Mouse (Mus musculus) kidney, postnatal 4 days (tissue): ENCODE data around the gene Gm10190.
"Not testable (repeated sequence)": the region's sequence is repeated elsewhere in the genome, so short reads cannot be mapped to it uniquely, and the experiment has no call there.

Experiments used
- DNase-seq, 2 experiments: peaks; one replicate each; pipeline ENCODE4 v3.0.0; 2021; ENCODE audit warnings: mixed read lengths in 2 of 2

Gene Gm10190

GRCm38 (mm10) chr17:80372989-80373725 is at the start of gene Gm10190:
Gene Gm10190, minus strand, starts transcription at chr17:80373541.
- peak; percentile 90 to 95 for DNase-seq

GRCm38 (mm10) chr17:80420998-80421397 is 47.7 kb upstream of the Gm10190 start:
- DNase-seq: no peak

GRCm38 (mm10) chr17:80418572-80419210 is 45.4 kb upstream of the Gm10190 start:
- no peak for DNase-seq

- no peak for DNase-seq
These were observed 37.8 kb upstream of the Gm10190 start for GRCm38 (mm10) chr17:80411182-80411581.

GRCm38 (mm10) chr17:80398243-80398642 is 24.9 kb upstream of the Gm10190 start:
- no peak for DNase-seq

GRCm38 (mm10) chr17:80391423-80392403 is 18.4 kb upstream of the Gm10190 start:
- peak; percentile 71 to 79 for DNase-seq

- DNase-seq: no peak
These were observed 16.7 kb upstream of the Gm10190 start for GRCm38 (mm10) chr17:80390024-80390423.

GRCm38 (mm10) chr17:80385671-80386070 is 12.3 kb upstream of the Gm10190 start:
- DNase-seq: no peak

GRCm38 (mm10) chr17:80378386-80378785 is 5.0 kb upstream of the Gm10190 start:
- not testable (repeated sequence) for DNase-seq

- DNase-seq: no peak
These were observed 370 bp upstream of the Gm10190 start for GRCm38 (mm10) chr17:80373726-80374096.

- no peak for DNase-seq
These were observed 4.7 kb downstream of the Gm10190 start for GRCm38 (mm10) chr17:80368606-80369005.

- peak; percentile 33 to 58 for DNase-seq
These were observed 6.1 kb downstream of the Gm10190 start for GRCm38 (mm10) chr17:80367276-80367675.

- DNase-seq: no peak
These were observed 13.1 kb downstream of the Gm10190 start for GRCm38 (mm10) chr17:80360245-80360644.

GRCm38 (mm10) chr17:80347234-80347633 is 26.1 kb downstream of the Gm10190 start:
- DNase-seq: no peak

- peak; percentile 4 to 5 for DNase-seq
These were observed 26.7 kb downstream of the Gm10190 start for GRCm38 (mm10) chr17:80346591-80347125.

- peak; percentile 43 to 51 for DNase-seq
These were observed 28.1 kb downstream of the Gm10190 start for GRCm38 (mm10) chr17:80345277-80345676.

- peak; percentile 8 to 38 for DNase-seq
These were observed 41.0 kb downstream of the Gm10190 start for GRCm38 (mm10) chr17:80332386-80332785.

- no peak for DNase-seq
These were observed 46.9 kb downstream of the Gm10190 start for GRCm38 (mm10) chr17:80326431-80326830.

- DNase-seq: no peak
These were observed 47.9 kb downstream of the Gm10190 start for GRCm38 (mm10) chr17:80325456-80325855.

- DNase-seq: no peak
These were observed 48.8 kb downstream of the Gm10190 start for GRCm38 (mm10) chr17:80324521-80324920.

GRCm38 (mm10) chr17:80323658-80324057 is 49.7 kb downstream of the Gm10190 start:
- DNase-seq: peak in 1 of 2 experiments; percentile 5
